Mouse (Mus musculus): ENCODE data around the gene Apol7b.
"Not testable (repeated sequence)": the region's sequence is repeated elsewhere in the genome, so short reads cannot be mapped to it uniquely, and the experiment has no call there.

- TF ChIP-seq CTCF (IDR thresholded peaks at IDR 0.05; ENCODE audit: borderline replicate concordance, extremely low read depth, insufficient read depth, insufficient read length); POLR2A (IDR thresholded peaks at IDR 0.05; ENCODE audit: borderline replicate concordance, extremely low read depth, insufficient read depth, insufficient read length, poor library complexity, severe bottlenecking): not testable (repeated sequence)
Observed at GRCm38 (mm10) chr15:77422925-77423324, 24.4 kb downstream of the Apol7b start.

All from brain, embryonic 14.5 days (tissue).